ENCODE assay signal across 15 mouse cellular contexts in genomic region chr2:34468559-34469141, GRCm38 (mm10).
DNase-seq lines count a peak whose midpoint lies in the region; ATAC-seq and TF ChIP-seq lines count a peak whose summit lies in the region.
"Had no signal": no experiment of that assay in that cellular context is flagged by ENCODE, and none has a peak within 500 bp of the region (broad histone marks: within the 10 kb centered on the region; RNA-seq: fewer than 3 reads in every experiment).

No protein-coding gene starts in this region.

- no peaks in the 10 kb centered on the region for H3K36me3 ChIP-seq in lung, postnatal 0 days (ENCODE audit: insufficient read depth, low read length)
- no peaks in the 10 kb centered on the region for H3K36me3 ChIP-seq in myocyte (ENCODE audit: control insufficient read depth, insufficient read depth)
- H3K36me3 ChIP-seq in hindbrain, embryonic 13.5 days, result no peaks in the 10 kb centered on the region
- H3K36me3 ChIP-seq: embryonic facial prominence, embryonic 13.5 days; hindbrain, embryonic 12.5 days; limb, embryonic 15.5 days had no signal

- no peaks in the 10 kb centered on the region; the same call in 1 of the 2 replicates for H3K4me1 ChIP-seq in lung, postnatal 0 days (ENCODE audit: insufficient read depth, low read depth, low read length)
- peaks cover 10% of the 10 kb centered on the region for H3K4me1 ChIP-seq in hindbrain, embryonic 13.5 days (replicated peaks)
- H3K4me1 ChIP-seq: hindbrain, embryonic 12.5 days; limb, embryonic 15.5 days had no signal

- no peak for TF ChIP-seq EP300 in lung, postnatal 0 days (IDR thresholded peaks at IDR 0.05)

- H3K9ac ChIP-seq in lung, postnatal 0 days (replicated peaks; ENCODE audit: low read depth), result no peak overlapping the region
- H3K9ac ChIP-seq in hindbrain, embryonic 13.5 days, result no peak overlapping the region
- H3K9ac ChIP-seq: embryonic facial prominence, embryonic 13.5 days; hindbrain, embryonic 12.5 days; limb, embryonic 15.5 days had no signal

- H3K79me2 ChIP-seq in myocyte (ENCODE audit: control insufficient read depth, insufficient read depth), result no peaks in the 10 kb centered on the region

- no peak overlapping the region for H3K4me2 ChIP-seq in lung, postnatal 0 days (replicated peaks; ENCODE audit: low read depth, low read length)
- peak overlapping the region; percentile 69 for H3K4me2 ChIP-seq in myocyte (ENCODE audit: low read depth)
- H3K4me2 ChIP-seq in hindbrain, embryonic 13.5 days, result no peak overlapping the region
- H3K4me2 ChIP-seq: embryonic facial prominence, embryonic 13.5 days; hindbrain, embryonic 12.5 days; limb, embryonic 15.5 days had no signal

- H3K9me3 ChIP-seq in lung, postnatal 0 days (ENCODE audit: low read length), result no peaks in the 10 kb centered on the region
- no peaks in the 10 kb centered on the region for H3K9me3 ChIP-seq in hindbrain, embryonic 13.5 days
- H3K9me3 ChIP-seq: embryonic facial prominence, embryonic 13.5 days; hindbrain, embryonic 12.5 days; limb, embryonic 15.5 days had no signal

- ATAC-seq in lung, postnatal 0 days, result peak; percentile 50; the same call in 1 of the 2 replicates
- no peak for ATAC-seq in hindbrain, embryonic 13.5 days (ENCODE audit: low FRiP score)

- 32% methylated on average over 7 of the region's 7 CpGs for WGBS in lung, postnatal 0 days
- 76% methylated on average over 7 of the region's 7 CpGs for WGBS in hindbrain, embryonic 13.5 days

- no peak overlapping the region for H3K4me3 ChIP-seq in lung, postnatal 0 days (ENCODE audit: low read depth, low read length)
- H3K4me3 ChIP-seq in myocyte, result no peak overlapping the region
- H3K4me3 ChIP-seq in hindbrain, embryonic 13.5 days, result no peak overlapping the region
- H3K4me3 ChIP-seq: embryonic facial prominence, embryonic 13.5 days; heart, adult 2 months; hindbrain, embryonic 12.5 days; limb, embryonic 15.5 days had no signal

- H3ac ChIP-seq in myocyte (ENCODE audit: control insufficient read depth, insufficient read length), result no peak overlapping the region

- no peak overlapping the region for H3K27ac ChIP-seq in lung, postnatal 0 days (ENCODE audit: low read length)
- no peak overlapping the region for H3K27ac ChIP-seq in hindbrain, embryonic 13.5 days
- H3K27ac ChIP-seq: embryonic facial prominence, embryonic 13.5 days; heart, adult 2 months; hindbrain, embryonic 12.5 days; limb, embryonic 15.5 days had no signal

- H3K27me3 ChIP-seq in lung, postnatal 0 days (replicated peaks; ENCODE audit: insufficient read depth, low read length), result no peaks in the 10 kb centered on the region
- H3K27me3 ChIP-seq in myocyte (ENCODE audit: control insufficient read depth, insufficient read depth, insufficient read length), result no peaks in the 10 kb centered on the region
- no peaks in the 10 kb centered on the region for H3K27me3 ChIP-seq in hindbrain, embryonic 13.5 days
- H3K27me3 ChIP-seq: embryonic facial prominence, embryonic 13.5 days; hindbrain, embryonic 12.5 days; limb, embryonic 15.5 days had no signal

- TF ChIP-seq CTCF in lung, postnatal 0 days (IDR thresholded peaks at IDR 0.05), result no peak

- peak; percentile 11 to 14 for DNase-seq in heart, adult 18-20 months
- no peak for DNase-seq in heart, adult 9 months (ENCODE audit: low spot score in 2 of 2)
- DNase-seq in lung, postnatal 0 days (ENCODE audit: low spot score), result peak; percentile 43
- no peak for DNase-seq in lung, postnatal 25 days (ENCODE audit: low spot score)
- DNase-seq in adrenal gland, adult 2 months, result peak; percentile 69
- DNase-seq in ovary, postnatal 36 days (ENCODE audit: low spot score), result no peak
- DNase-seq: cerebellum, adult 8-10 months; heart, adult 2 months; kidney, adult 11 months; kidney, postnatal 36 days had no signal

- TF ChIP-seq POLR2A in myocyte (IDR thresholded peaks at IDR 0.05; ENCODE audit: insufficient read length, low read depth), result no peak

TF ChIP-seq in myocyte, 11 proteins besides CTCF, POLR2A, EP300 and RAD21:
- TF ChIP-seq TCF12 (IDR thresholded peaks at IDR 0.05; ENCODE audit: insufficient read depth, poor library complexity, severe bottlenecking) (peak; percentile 1), POLR2AphosphoS2 (IDR thresholded peaks at IDR 0.05; ENCODE audit: insufficient read length, low read depth) (no peak), MYOD1 (IDR thresholded peaks at IDR 0.05; ENCODE audit: control insufficient read depth in 1 of 3, insufficient read length in 2 of 3, low read depth in 2 of 3) (peak in 2 of 3 experiments; percentile 24 to 51), E2F4 (IDR thresholded peaks at IDR 0.05; ENCODE audit: insufficient read depth) (no peak), TCF3 (IDR thresholded peaks at IDR 0.05; ENCODE audit: insufficient read length, low read depth) (no peak), MYOG (IDR thresholded peaks at IDR 0.05; ENCODE audit: control insufficient read depth in 1 of 3, insufficient read depth in 1 of 3, insufficient read length in 2 of 3, low read depth in 2 of 3) (peak in 2 of 3 experiments; percentile 59 to 66), MAX (IDR thresholded peaks at IDR 0.05; ENCODE audit: low read depth) (no peak), USF1 (IDR thresholded peaks at IDR 0.05; ENCODE audit: low read depth) (no peak), REST (IDR thresholded peaks at IDR 0.05; ENCODE audit: insufficient read depth, insufficient read length) (no peak), SRF (IDR thresholded peaks at IDR 0.05; ENCODE audit: control insufficient read depth, insufficient read length, low read depth) (no peak), CEBPB (IDR thresholded peaks at IDR 0.05; ENCODE audit: insufficient read depth, poor library complexity, severe bottlenecking) (no peak)

Comparison
In these comparisons a context has a peak if more than half of its experiments do, and no peak if none do; other contexts are left out.
1. DNase-seq: peak in heart, adult 18-20 months (2 of 2), lung, postnatal 0 days (single experiment) and adrenal gland, adult 2 months (single experiment); none in heart, adult 9 months (0 of 2), lung, postnatal 25 days (single experiment) and ovary, postnatal 36 days (single experiment).